Mouse (Mus musculus): ENCODE data around the gene Ncln.

DNA sequence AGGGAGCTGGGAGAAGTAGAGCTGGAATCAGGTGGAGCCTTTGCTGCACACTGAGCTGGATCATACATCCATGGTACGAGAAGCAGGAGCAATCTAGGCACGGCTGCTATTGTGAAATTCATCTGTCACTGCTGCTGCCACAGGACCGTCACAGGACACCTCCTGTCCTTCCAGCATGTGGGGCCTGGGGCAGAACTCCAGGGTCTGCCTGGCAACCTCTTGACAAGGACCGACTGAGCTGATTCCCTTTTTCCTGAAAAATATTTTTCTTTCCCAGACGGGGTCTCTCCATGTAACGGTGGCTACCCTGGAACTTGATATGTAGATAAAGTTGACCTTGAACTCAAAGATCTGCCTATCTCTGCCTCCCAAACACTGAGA is 44.8 kb downstream of the Ncln start:
- TF ChIP-seq CTCF (IDR thresholded peaks at IDR 0.05; ENCODE audit: low read depth, low read length) (no peak), POLR2A (IDR thresholded peaks at IDR 0.05; ENCODE audit: borderline replicate concordance, low read depth, low read length) (no peak)

All from bone marrow macrophage, adult 2 months (primary cell).